Mouse (Mus musculus) erythroblast, adult 5-6 weeks (primary cell): Measurements from ENCODE around the gene She. TPM values are rescaled to one million over a fixed set of nuclear protein-coding genes. Genes with fewer than 3 reads are reported as not detected.
"Not testable (repeated sequence)": the region's sequence is repeated elsewhere in the genome, so short reads cannot be mapped to it uniquely, and the experiment has no call there.

Experiments used
- ATAC-seq: replicated peaks from 2 replicates; pipeline ENCODE4 v1.8.0; 2016; ENCODE audit warnings: moderate number of reproducible peaks, mild to moderate bottlenecking, moderate TSS enrichment, inconsistent platforms; ENCODE audit not compliant: poor library complexity, low FRiP score, severe bottlenecking
- total RNA-seq, 2 experiments: library from RNA; stranded (forward) in 1 of 2; stranded (reverse) in 1 of 2; fragments of 150-400 nt in 1 of 2; fragments of 200-764, 138-1000 nt in 1 of 2; gene quantifications; 2 replicates each; pipeline versions ENCODE4 v1.2.3 to v1.2.4; 2015 to 2017; ENCODE audit warnings: low replicate concordance in 2 of 2

She gene
- total RNA-seq, 2 experiments from 2014 or later: not detected

- ATAC-seq: no peak
These were observed 28.8 kb downstream of the She start for GRCm38 (mm10) chr3:89859936-89860335.

GRCm38 (mm10) chr3:89860343-89860742 is 29.2 kb downstream of the She start:
- ATAC-seq: no peak

GRCm38 (mm10) chr3:89861070-89861469 is 29.9 kb downstream of the She start:
- ATAC-seq: no peak

- ATAC-seq: no peak
These were observed 31.1 kb downstream of the She start for GRCm38 (mm10) chr3:89862182-89862761.

DNA sequence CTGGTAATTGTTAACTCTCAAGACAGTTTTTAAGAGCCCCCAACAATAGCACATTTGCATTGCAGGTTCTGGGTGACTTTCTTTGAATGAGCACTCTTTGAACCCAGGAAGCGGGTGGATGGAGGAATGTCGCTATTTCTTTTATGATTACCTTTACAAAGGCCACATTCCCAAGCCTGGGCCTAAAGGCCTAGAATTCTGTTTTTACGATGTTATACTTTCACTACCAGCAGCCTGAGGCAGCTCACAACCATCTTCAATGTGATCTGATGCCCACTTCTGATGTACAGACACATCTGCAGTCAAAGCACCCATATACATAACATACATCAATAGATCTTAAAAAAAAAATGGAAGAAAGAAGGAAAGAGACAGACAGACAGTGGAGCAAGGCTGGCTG is 32.1 kb downstream of the She start:
- ATAC-seq: not testable (repeated sequence)

- no peak for ATAC-seq
These were observed 32.7 kb downstream of the She start for GRCm38 (mm10) chr3:89863716-89864509.

- no peak for ATAC-seq
These were observed 33.9 kb downstream of the She start for GRCm38 (mm10) chr3:89865020-89865419.

DNA sequence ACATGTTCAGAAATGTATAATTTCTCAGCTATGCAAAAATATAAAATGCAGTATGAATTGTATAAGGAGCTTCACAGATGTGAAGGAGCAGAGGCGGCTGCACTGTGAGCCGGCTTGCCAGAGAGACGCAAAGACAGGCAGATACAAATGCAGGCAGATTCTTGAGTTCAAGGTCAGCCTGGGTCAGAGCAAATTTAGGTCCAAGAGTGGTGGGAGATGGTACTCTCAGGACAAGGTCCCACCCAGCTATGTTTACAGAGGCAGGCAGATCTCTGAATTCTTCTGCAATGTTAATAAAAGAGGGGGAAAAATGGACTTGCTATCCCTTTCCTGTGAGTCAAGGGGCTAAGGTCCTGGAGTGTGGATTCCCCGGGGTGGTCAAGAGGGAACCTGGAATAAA is 34.6 kb downstream of the She start:
- ATAC-seq: no peak

DNA sequence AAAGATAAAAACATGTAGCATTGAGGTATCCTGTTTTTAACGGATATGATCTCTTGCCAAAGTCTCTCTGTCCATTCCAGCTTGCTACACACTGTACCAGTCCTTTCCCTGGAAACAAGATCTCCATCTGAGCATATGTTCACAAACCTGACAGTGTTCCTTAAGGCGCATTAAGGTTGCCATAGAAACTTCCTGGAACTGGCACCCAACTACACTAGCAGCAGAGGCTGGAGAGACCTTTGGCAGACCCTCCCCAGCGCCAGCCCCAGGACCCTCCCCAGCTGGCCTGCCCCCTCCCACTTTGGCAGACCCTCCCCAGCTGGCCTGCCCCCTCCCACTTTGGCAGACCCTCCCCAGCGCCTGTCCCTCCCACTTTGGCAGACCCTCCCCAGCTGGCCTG is 36.5 kb downstream of the She start:
- no peak for ATAC-seq

DNA sequence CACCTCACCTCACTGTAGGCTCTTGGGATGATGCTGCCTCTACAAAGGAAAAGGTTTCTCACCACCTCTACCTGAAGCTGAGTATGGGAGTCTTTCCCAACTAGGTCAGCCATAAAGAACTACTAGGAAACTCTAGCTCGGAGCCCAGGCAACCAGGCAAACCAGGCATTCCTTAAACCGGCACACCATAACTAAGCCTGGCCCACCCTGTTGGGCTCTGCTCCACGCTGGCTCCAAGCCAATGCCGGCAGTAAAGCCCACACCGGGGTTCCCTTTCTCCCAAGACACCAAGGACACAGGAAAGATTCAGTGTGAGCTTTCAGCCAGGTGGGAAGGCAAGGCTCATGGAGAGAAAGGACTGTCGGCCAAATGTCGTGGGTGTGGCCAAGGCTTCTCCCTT is 37.2 kb downstream of the She start:
- no peak for ATAC-seq

- ATAC-seq: no peak
These were observed 37.8 kb downstream of the She start for GRCm38 (mm10) chr3:89868956-89869355.

DNA sequence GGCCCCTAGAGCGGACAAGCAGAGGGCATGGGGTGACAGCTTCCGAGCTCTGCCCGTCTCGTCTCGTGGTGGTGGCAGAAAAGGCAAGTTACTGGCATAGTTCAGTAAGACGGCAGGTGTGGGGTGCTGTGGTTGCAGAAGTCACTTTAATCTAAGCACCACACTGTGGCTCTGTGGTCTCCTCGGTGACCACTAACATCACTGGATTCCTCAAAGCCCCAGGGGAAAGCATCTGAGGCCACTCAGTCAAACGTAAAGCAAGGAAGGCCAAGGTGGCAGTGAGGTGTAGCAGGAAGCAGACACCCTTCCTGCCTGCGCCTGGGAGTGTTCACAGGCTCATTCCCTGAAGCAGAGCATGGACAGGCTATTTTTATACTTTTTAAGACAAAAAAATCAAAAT is 38.4 kb downstream of the She start:
- ATAC-seq: no peak

DNA sequence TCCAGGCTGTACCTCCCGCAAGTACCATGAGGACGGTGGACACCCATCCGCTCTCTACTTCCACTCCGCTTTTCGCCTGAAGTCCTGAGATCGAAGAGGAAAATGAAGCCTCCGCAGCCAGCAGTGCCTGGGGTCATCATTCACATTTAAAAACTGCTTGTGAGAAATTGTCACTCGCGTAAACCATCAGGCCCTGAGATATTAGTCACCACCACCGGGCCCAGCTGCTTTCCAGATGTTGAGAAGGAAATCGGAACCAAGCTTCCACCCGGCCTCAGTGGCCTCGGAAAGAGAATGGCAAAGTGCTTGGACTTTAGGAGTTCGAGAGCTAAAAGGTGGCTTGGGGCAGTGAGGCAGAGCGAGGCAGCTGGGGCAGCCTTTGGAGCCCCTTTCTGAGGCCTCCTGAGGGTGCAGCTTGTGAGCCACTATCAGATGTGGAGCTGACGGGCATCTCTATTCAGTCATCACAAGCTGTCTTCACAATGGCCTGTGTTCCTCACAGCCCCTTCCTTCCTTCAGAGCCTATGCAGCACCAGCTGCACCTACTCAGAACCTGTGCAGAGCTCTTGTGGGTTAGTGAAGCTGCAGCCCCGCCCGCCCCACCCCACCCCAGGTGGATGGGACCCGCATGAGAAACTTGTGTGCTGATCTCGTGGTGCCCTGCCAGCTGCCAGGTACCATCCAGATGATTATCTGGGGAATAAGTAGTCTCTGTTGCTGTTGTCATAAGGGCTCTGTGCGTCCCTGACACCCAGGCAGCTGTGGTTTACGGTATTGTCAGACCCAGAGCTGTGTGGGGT is 39.5 kb downstream of the She start:
- ATAC-seq: no peak

- peak; percentile 73 for ATAC-seq
These were observed 40.3 kb downstream of the She start for GRCm38 (mm10) chr3:89871339-89871914.

GRCm38 (mm10) chr3:89872209-89872608 is 41.0 kb downstream of the She start:
- peak; percentile 48; the same call in 1 of the 2 replicates for ATAC-seq

- no peak for ATAC-seq
These were observed 41.5 kb downstream of the She start for GRCm38 (mm10) chr3:89872684-89873083.

GRCm38 (mm10) chr3:89874076-89874475 is 42.9 kb downstream of the She start:
- ATAC-seq: no peak

- no peak for ATAC-seq
These were observed 43.9 kb downstream of the She start for GRCm38 (mm10) chr3:89875021-89875420.

- ATAC-seq: no peak
These were observed 44.6 kb downstream of the She start for GRCm38 (mm10) chr3:89875781-89876180.

DNA sequence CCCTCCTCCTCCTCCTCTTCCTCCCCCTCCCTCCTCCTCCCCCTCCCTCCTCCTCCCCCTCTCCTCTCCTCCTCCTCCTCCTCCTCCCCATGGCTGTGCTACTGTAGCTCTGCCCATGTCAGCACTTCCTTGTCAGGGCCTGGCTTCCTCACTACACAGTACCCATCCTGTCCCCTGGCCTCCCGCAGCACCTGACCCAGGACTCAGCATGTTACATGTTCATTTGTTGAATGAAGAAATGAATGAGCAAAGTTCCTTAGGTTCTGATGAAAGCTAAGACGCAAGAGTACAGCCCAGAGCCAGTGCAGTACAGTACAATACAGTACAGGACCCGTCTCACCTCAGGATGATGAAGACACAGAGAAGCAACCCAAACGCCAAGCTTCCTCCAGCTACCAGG is 45.3 kb downstream of the She start:
- no peak for ATAC-seq
